Mouse (Mus musculus) ES-E14 (cell line): ENCODE results near the gene Cenpp. TPM values are rescaled to one million over a fixed set of nuclear protein-coding genes. Genes with fewer than 3 reads are reported as not detected.

Source experiments
- DNase-seq: peaks from one replicate; pipeline ENCODE4 v3.0.0-alpha.2; 2013; ENCODE audit warnings: low read depth, low spot score
- H3K27ac ChIP-seq: 2 replicates; pipeline ENCODE4 v1.5.1; 2012; ENCODE audit warnings: low read depth, mild to moderate bottlenecking, low read length, moderate library complexity, mixed read lengths; ENCODE audit not compliant: poor library complexity, insufficient read depth, severe bottlenecking
- H3K36me3 ChIP-seq: 2 replicates; pipeline ENCODE4 v1.6.1; 2012; ENCODE audit warnings: mild to moderate bottlenecking, low read length, moderate library complexity, mixed read lengths; ENCODE audit not compliant: control insufficient read depth, poor library complexity, insufficient read depth, severe bottlenecking
- H3K4me1 ChIP-seq, 2 experiments: fragments of 150-350 bp in 1 of 2; sonication (generic) in 1 of 2; 2 replicates each; pipeline ENCODE4 v1.6.1; 2012; ENCODE audit warnings: low read length in 2 of 2, mild to moderate bottlenecking in 1 of 2, mixed read lengths in 1 of 2; ENCODE audit not compliant: control insufficient read depth in 2 of 2, insufficient read depth in 2 of 2, poor library complexity in 1 of 2
- H3K4me3 ChIP-seq, 2 experiments: fragments of 150-350 bp in 1 of 2; sonication (generic) in 1 of 2; 2 replicates each; pipeline ENCODE4 v1.5.1; 2012; ENCODE audit warnings: low read length in 2 of 2, low read depth in 1 of 2, mild to moderate bottlenecking in 1 of 2, mixed read lengths in 1 of 2; ENCODE audit not compliant: insufficient read depth in 1 of 2, poor library complexity in 1 of 2, severe bottlenecking in 1 of 2
- H3K9ac ChIP-seq: 2 replicates; pipeline ENCODE4 v1.6.1; 2012; ENCODE audit warnings: low read depth, mild to moderate bottlenecking, low read length, mixed read lengths; ENCODE audit not compliant: poor library complexity, insufficient read depth, severe bottlenecking
- H3K9me3 ChIP-seq: fragments of 150-350 bp; sonication (generic); 2 replicates; pipeline ENCODE4 v1.6.1; 2012; ENCODE audit warnings: low read depth, mild to moderate bottlenecking, low read length; ENCODE audit not compliant: control insufficient read depth, insufficient read depth
- CHD2 ChIP-seq: IDR thresholded peaks from 2 replicates; pipeline ENCODE4 v1.6.1; 2014; ENCODE audit warnings: mild to moderate bottlenecking, low read depth, low read length, inconsistent platforms
- HCFC1 ChIP-seq: IDR thresholded peaks from 2 replicates; pipeline ENCODE4 v1.6.1; 2012; ENCODE audit warnings: low read length, inconsistent platforms, borderline replicate concordance; ENCODE audit not compliant: insufficient read depth
- MAFK ChIP-seq: IDR thresholded peaks from 2 replicates; pipeline ENCODE4 v1.6.1; 2014; ENCODE audit warnings: mild to moderate bottlenecking, low read depth, low read length, inconsistent platforms; ENCODE audit not compliant: insufficient read depth
- ZC3H11A ChIP-seq: IDR thresholded peaks from 2 replicates; pipeline ENCODE4 v1.6.1; 2012; ENCODE audit warnings: low read depth, mild to moderate bottlenecking, inconsistent platforms, low read length, borderline replicate concordance
- ZNF384 ChIP-seq: IDR thresholded peaks from 2 replicates; pipeline ENCODE4 v1.6.1; 2012; ENCODE audit warnings: low read depth, low read length, inconsistent platforms
- in situ Hi-C, 2 experiments: fragments of 600-800 bp; cut with MboI; formaldehyde crosslinking; loops; one replicate each; pipeline ENCODE4 v1.15.1; 2025; ENCODE audit warnings: low sequenced_read_pairs in 2 of 2, inconsistent platforms in 1 of 2; ENCODE audit not compliant: unreplicated experiment in 2 of 2
- total RNA-seq: library from RNA; depleted of rRNA; stranded (reverse); fragments of 300-350 nt; gene quantifications from 2 replicates; pipeline ENCODE4 v1.2.3, GENCODE M21; 2012

Gene Cenpp
- total RNA-seq, 1 experiment = 25.4 TPM

DNA sequence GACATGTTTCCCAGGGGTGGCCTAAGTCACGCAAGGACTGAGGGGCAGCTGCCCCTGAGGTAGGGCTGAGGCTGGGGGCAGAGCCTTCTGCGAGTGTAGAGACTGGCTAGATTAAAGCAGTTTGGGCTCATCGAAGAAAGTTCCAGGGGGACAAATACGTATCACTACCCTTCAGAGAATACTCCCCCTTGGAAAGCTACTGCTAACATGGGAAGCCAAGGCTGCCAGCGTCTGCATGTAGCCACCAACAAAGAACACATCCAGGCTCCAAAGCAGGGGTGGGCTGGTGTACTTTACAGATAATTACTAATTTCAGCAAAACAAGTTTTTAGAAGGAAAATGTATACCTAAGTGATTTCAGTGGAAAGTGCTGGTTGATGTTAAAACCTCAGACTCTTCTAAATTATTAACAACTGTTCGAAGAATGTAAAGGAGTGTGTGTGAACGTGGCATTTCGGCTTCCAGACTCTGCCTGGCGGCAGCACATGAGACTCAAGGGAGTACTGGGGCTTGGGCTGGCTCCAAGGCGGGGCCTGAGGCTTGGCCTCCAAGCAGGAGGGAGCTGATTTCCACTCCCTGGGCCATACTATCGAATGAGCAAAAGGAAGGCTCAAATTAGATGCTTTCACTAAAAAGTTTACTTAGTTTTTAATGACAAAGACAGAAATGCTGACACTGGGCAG is 186.1 kb downstream of the Cenpp start:
- Histone ChIP-seq H3K4me3 (no peak overlapping the region), H3K4me1 (no peaks in the 10 kb centered on the region), H3K9me3 (no peaks in the 10 kb centered on the region), H3K36me3 (peaks cover 19% of the 10 kb centered on the region; the same call in 1 of the 2 replicates), H3K27ac (no peak overlapping the region), H3K9ac (no peak overlapping the region)
- no peak for TF ChIP-seq ZNF384
- TF ChIP-seq HCFC1 = no peak
- TF ChIP-seq ZC3H11A = no peak
- no peak for TF ChIP-seq CHD2
- TF ChIP-seq MAFK = no peak
- DNase-seq = no peak
- in situ Hi-C loops = no loop called here

DNA sequence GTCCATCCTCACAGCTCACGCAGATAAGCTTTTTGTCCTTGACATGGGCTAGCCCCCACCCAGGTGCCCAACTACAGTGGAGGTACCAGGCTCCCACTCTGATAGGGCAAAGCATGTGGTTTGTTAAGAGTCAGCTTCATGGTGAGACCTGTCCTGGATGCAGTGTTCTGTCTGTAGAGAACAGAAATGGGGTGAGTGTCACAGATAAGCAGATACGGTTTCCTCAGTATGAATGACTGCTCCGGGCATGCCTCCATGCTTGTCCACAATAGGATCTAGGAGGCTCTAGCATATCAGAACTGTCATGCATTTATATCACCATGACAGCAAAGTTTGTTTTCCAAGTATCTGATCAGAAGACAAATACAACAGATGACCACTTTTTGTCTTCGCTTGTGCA is 186.7 kb downstream of the Cenpp start:
- H3K9me3 ChIP-seq = no peaks in the 10 kb centered on the region
- in situ Hi-C loops = no loop called here
- TF ChIP-seq ZC3H11A = no peak
- no peak for DNase-seq
- H3K4me1 ChIP-seq = no peaks in the 10 kb centered on the region
- H3K4me3 ChIP-seq = no peak overlapping the region
- no peak overlapping the region for H3K27ac ChIP-seq
- H3K9ac ChIP-seq = no peak overlapping the region
- peaks cover 16% of the 10 kb centered on the region for H3K36me3 ChIP-seq

DNA sequence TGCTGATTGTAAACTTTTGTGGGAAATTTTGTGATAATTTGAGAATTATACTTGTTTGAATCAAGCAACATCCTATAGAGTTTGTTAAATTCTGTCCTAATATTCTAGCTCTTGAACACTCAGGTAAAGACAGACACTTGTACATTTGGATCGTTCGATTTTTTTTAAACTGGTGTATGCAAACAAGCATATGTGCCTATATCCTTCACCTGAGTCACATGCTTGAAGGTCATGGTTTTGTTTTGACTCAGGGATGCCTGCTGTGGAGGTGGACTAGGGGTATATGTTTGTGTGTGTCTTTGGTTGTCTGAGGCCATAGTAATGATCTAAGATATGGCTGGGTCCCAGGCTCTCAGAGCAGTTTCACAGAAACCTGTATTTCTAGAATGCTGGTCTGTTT is 189.7 kb downstream of the Cenpp start:
- TF ChIP-seq MAFK (no peak), HCFC1 (no peak), ZNF384 (no peak), CHD2 (no peak), ZC3H11A (no peak)

DNA sequence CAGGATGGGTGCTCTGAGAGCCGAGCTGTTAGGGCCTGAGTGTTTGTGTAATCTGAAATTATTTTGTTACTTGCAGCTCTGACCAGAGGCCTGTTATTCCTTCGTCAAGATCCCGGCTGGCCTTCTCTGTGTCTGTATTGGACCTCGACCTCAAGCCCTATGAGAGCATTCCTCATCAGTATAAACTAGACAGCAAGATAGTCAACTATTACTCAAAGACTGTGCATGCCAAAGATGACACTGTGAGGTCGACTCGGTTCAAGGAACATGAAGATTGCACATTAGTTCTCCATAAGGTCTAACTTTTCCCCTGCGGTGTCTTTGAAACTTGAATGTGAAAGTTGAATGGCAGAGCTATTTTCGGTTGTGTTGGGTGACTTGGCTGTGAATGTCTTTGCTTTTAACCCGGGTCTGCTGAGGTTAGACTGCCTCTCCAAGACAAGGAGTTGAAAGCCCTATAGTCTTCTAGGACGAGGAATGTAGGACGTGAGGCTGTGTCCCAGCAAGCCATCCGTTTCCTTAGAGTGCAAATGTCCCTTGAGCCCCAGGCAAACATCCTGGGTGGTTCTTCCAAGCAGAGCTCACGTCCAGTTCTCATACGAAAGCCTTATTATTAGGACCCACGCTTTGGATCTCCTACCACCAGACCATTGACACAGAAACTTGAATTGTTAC is 191.0 kb downstream of the Cenpp start:
- H3K36me3 ChIP-seq = peaks cover 18% of the 10 kb centered on the region
- in situ Hi-C loops = no loop called here

More for the DNA sequence above, 189.7 kb downstream of the Cenpp start:
- Histone ChIP-seq H3K9me3 (no peaks in the 10 kb centered on the region), H3K36me3 (peaks cover 18% of the 10 kb centered on the region), H3K27ac (no peak overlapping the region), H3K9ac (no peak overlapping the region), H3K4me3 (no peak overlapping the region), H3K4me1 (no peaks in the 10 kb centered on the region)
- in situ Hi-C loops = no loop called here
- DNase-seq = no peak

More for the DNA sequence above, 191.0 kb downstream of the Cenpp start:
- Histone ChIP-seq H3K4me3 (no peak overlapping the region), H3K9me3 (no peaks in the 10 kb centered on the region), H3K27ac (no peak overlapping the region), H3K9ac (no peak overlapping the region), H3K4me1 (no peaks in the 10 kb centered on the region)
- TF ChIP-seq MAFK = no peak
- TF ChIP-seq CHD2 = no peak
- TF ChIP-seq ZC3H11A = no peak
- TF ChIP-seq HCFC1 = no peak
- no peak for TF ChIP-seq ZNF384
- DNase-seq = no peak
